ENCODE assay signal across 8 mouse cellular contexts in the genomic region with DNA sequence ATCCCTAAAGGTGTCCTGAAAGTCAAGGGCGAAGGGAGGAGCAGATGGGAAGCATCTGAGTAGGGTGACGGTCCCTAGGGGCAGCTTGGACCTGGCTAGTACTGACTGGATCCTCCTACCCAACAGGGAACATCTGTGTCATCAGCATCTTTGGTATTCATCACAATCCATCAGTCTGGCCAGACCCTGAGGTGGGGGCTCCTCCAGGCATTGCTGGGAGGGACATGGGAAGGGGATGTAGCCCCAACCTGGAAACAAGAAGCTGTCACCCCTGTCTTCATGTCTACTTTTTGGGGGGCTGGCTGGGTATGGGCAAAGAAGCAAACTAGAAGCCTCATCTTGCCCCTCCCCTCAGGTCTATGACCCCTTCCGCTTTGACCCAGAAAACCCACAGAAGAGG. TPM values are rescaled to one million over a fixed set of nuclear protein-coding genes. Genes with fewer than 3 reads are reported as not detected.
DNase-seq lines count a peak whose midpoint lies in the region; ATAC-seq and TF ChIP-seq lines count a peak whose summit lies in the region.
"Not testable (repeated sequence)": the region's sequence is repeated elsewhere in the genome, so short reads cannot be mapped to it uniquely, and the experiment has no call there.

No protein-coding gene starts in this region.

- TF ChIP-seq POLR2A in thymus, adult 2 months (IDR thresholded peaks at IDR 0.05; ENCODE audit: control insufficient read depth, extremely low read depth, insufficient read depth, low read length, poor library complexity) = not testable (repeated sequence)

- not testable (repeated sequence) for ATAC-seq in forebrain, embryonic 14.5 days; heart, embryonic 16.5 days (replicated peaks; ENCODE audit: extremely low read depth, insufficient read depth, low FRiP score)
- 0 out of 2 replicates have a peak, but pooled peaks have one; percentile 27 for ATAC-seq in intestine, embryonic 14.5 days (replicated peaks; ENCODE audit: low FRiP score, low TSS enrichment, low read depth)
- ATAC-seq in liver, embryonic 11.5 days (replicated peaks; ENCODE audit: low FRiP score) = peak; percentile 20; the same call in 1 of the 2 replicates
- peak; percentile 46 for ATAC-seq in neural tube, embryonic 13.5 days (ENCODE audit: low read depth)

- not testable (repeated sequence) for H3K4me1 ChIP-seq in embryonic facial prominence, embryonic 10.5 days; forebrain, embryonic 14.5 days (ENCODE audit: control insufficient read depth, insufficient read depth, low read length); heart, embryonic 16.5 days (ENCODE audit: control insufficient read depth, insufficient read depth, low read length); intestine, embryonic 14.5 days (replicated peaks; ENCODE audit: control insufficient read depth, insufficient read depth, low read length); liver, embryonic 11.5 days (replicated peaks; ENCODE audit: control insufficient read depth, insufficient read depth, low read length); thymus, adult 2 months (replicated peaks; ENCODE audit: control insufficient read depth, insufficient read depth, low read length)
- H3K4me1 ChIP-seq in midbrain, embryonic 10.5 days = peaks cover 17% of the 10 kb centered on the region
- H3K4me1 ChIP-seq in neural tube, embryonic 13.5 days (replicated peaks) = peaks cover 13% of the 10 kb centered on the region

- H3K27me3 ChIP-seq in embryonic facial prominence, embryonic 10.5 days (replicated peaks; ENCODE audit: low read depth, poor library complexity, severe bottlenecking); forebrain, embryonic 14.5 days (replicated peaks; ENCODE audit: control insufficient read depth, insufficient read depth, low read length); heart, embryonic 16.5 days (ENCODE audit: control insufficient read depth, insufficient read depth, low read length); intestine, embryonic 14.5 days (replicated peaks; ENCODE audit: control insufficient read depth, insufficient read depth, low read length); liver, embryonic 11.5 days (replicated peaks; ENCODE audit: control insufficient read depth, insufficient read depth, low read length); midbrain, embryonic 10.5 days (ENCODE audit: low read depth, poor library complexity, severe bottlenecking); neural tube, embryonic 13.5 days; thymus, adult 2 months (ENCODE audit: control insufficient read depth, insufficient read depth, low read length): not testable (repeated sequence)

- peak overlapping the region; percentile 44 for H3K4me2 ChIP-seq in forebrain, embryonic 14.5 days (ENCODE audit: low read length)
- peak overlapping the region; percentile 65 for H3K4me2 ChIP-seq in heart, embryonic 16.5 days (ENCODE audit: low read depth, low read length)
- H3K4me2 ChIP-seq in intestine, embryonic 14.5 days (ENCODE audit: low read length) = peak overlapping the region; percentile 45
- peak overlapping the region; percentile 64 for H3K4me2 ChIP-seq in liver, embryonic 11.5 days
- H3K4me2 ChIP-seq in neural tube, embryonic 13.5 days = peak overlapping the region; percentile 58

- not testable (repeated sequence) for DNase-seq in embryonic facial prominence, embryonic 10.5 days (ENCODE audit: low spot score); forebrain, embryonic 14.5 days (ENCODE audit: low spot score); intestine, embryonic 14.5 days (ENCODE audit: low spot score); liver, embryonic 11.5 days (ENCODE audit: low spot score); midbrain, embryonic 10.5 days (ENCODE audit: low spot score); thymus, adult 2 months

- 95% methylated on average over 3 of the region's 3 CpGs for WGBS in embryonic facial prominence, embryonic 10.5 days
- WGBS in forebrain, embryonic 14.5 days = 92% methylated on average over 3 of the region's 3 CpGs
- WGBS in heart, embryonic 16.5 days = 82% methylated on average over 3 of the region's 3 CpGs
- WGBS in intestine, embryonic 14.5 days = 87% methylated on average over 3 of the region's 3 CpGs
- WGBS in liver, embryonic 11.5 days = 81% methylated on average over 3 of the region's 3 CpGs
- 85% methylated on average over 3 of the region's 3 CpGs for WGBS in midbrain, embryonic 10.5 days
- WGBS in neural tube, embryonic 13.5 days = 80% methylated on average over 3 of the region's 3 CpGs
- WGBS in thymus, adult 2 months = 91% methylated on average over 3 of the region's 3 CpGs

- H3K27ac ChIP-seq in embryonic facial prominence, embryonic 10.5 days (replicated peaks) = 0 out of 2 replicates have a peak overlapping the region, but pooled peaks have one; percentile 65
- not testable (repeated sequence) for H3K27ac ChIP-seq in forebrain, embryonic 14.5 days (ENCODE audit: low read depth, low read length); heart, embryonic 16.5 days (ENCODE audit: low read length); intestine, embryonic 14.5 days (ENCODE audit: low read depth); liver, embryonic 11.5 days (ENCODE audit: low read depth, low read length); neural tube, embryonic 13.5 days (replicated peaks); thymus, adult 2 months (ENCODE audit: control insufficient read depth, insufficient read depth, low read length)
- peak overlapping the region; percentile 77; the same call in 1 of the 2 replicates for H3K27ac ChIP-seq in midbrain, embryonic 10.5 days (replicated peaks)

- H3K4me3 ChIP-seq in embryonic facial prominence, embryonic 10.5 days = peak overlapping the region; percentile 54
- H3K4me3 ChIP-seq in forebrain, embryonic 14.5 days (ENCODE audit: low read depth, low read length); intestine, embryonic 14.5 days (ENCODE audit: low read depth, low read length): not testable (repeated sequence)
- peak overlapping the region; percentile 45; the same call in 1 of the 2 replicates for H3K4me3 ChIP-seq in heart, embryonic 16.5 days (ENCODE audit: low read length)
- H3K4me3 ChIP-seq in liver, embryonic 11.5 days (ENCODE audit: low read depth, low read length) = peak overlapping the region; percentile 38
- peak overlapping the region; percentile 55 for H3K4me3 ChIP-seq in midbrain, embryonic 10.5 days
- H3K4me3 ChIP-seq in neural tube, embryonic 13.5 days = peak overlapping the region; percentile 37
- peak overlapping the region; percentile 23; the same call in 1 of the 2 replicates for H3K4me3 ChIP-seq in thymus, adult 2 months (ENCODE audit: control insufficient read depth, insufficient read depth, low read length)

- TF ChIP-seq CTCF in thymus, adult 2 months (IDR thresholded peaks at IDR 0.05; ENCODE audit: borderline replicate concordance, control insufficient read depth, extremely low read depth, insufficient read depth, low read length, poor library complexity) = not testable (repeated sequence)

- H3K36me3 ChIP-seq in embryonic facial prominence, embryonic 10.5 days (replicated peaks); forebrain, embryonic 14.5 days (ENCODE audit: control insufficient read depth, insufficient read depth, low read length); heart, embryonic 16.5 days (ENCODE audit: control insufficient read depth, insufficient read depth); intestine, embryonic 14.5 days (ENCODE audit: control insufficient read depth, insufficient read depth, low read length); liver, embryonic 11.5 days (ENCODE audit: control insufficient read depth, insufficient read depth, low read length); midbrain, embryonic 10.5 days; neural tube, embryonic 13.5 days; thymus, adult 2 months (ENCODE audit: control insufficient read depth, insufficient read depth, low read length): not testable (repeated sequence)

- H3K9me3 ChIP-seq in embryonic facial prominence, embryonic 10.5 days; forebrain, embryonic 14.5 days (replicated peaks; ENCODE audit: control insufficient read depth, low read length); heart, embryonic 16.5 days (replicated peaks; ENCODE audit: control insufficient read depth, low read length); intestine, embryonic 14.5 days (ENCODE audit: control insufficient read depth, low read length); liver, embryonic 11.5 days (ENCODE audit: control insufficient read depth, low read length); midbrain, embryonic 10.5 days (replicated peaks); neural tube, embryonic 13.5 days: not testable (repeated sequence)

- H3K9ac ChIP-seq in forebrain, embryonic 14.5 days (ENCODE audit: low read length) = peak overlapping the region; percentile 49
- H3K9ac ChIP-seq in heart, embryonic 16.5 days (ENCODE audit: low read length) = peak overlapping the region; percentile 59; the same call in 1 of the 2 replicates
- H3K9ac ChIP-seq in intestine, embryonic 14.5 days (ENCODE audit: low read length); liver, embryonic 11.5 days (ENCODE audit: low read depth, low read length): not testable (repeated sequence)
- H3K9ac ChIP-seq in neural tube, embryonic 13.5 days = peak overlapping the region; percentile 69

RNA-seq across cellular contexts. Expression of a gene that starts 14.0 kb away (rescaled TPM):
- polyA plus RNA-seq in embryonic facial prominence, embryonic 10.5 days (2016; fragmentation: Nextera tagmentation; extraction: Ambion mirVana) = 14.0 and 17.0 TPM in 2 replicates
- polyA plus RNA-seq in forebrain, embryonic 14.5 days (2014; fragmentation: Nextera tagmentation; extraction: Ambion mirVana) = 18.4 and 20.6 TPM in 2 replicates
- polyA plus RNA-seq in heart, embryonic 16.5 days (2015; fragmentation: Nextera tagmentation; extraction: Ambion mirVana) = 16.7 and 17.6 TPM in 2 replicates
- 16.0 and 18.6 TPM in 2 replicates for polyA plus RNA-seq in intestine, embryonic 14.5 days (2014; fragmentation: Nextera tagmentation; extraction: Ambion mirVana)
- polyA plus RNA-seq in liver, embryonic 11.5 days (2014; fragmentation: Nextera tagmentation; extraction: Ambion mirVana) = 5.8 and 6.1 TPM in 2 replicates
- 11.4 and 13.2 TPM in 2 replicates for polyA plus RNA-seq in midbrain, embryonic 10.5 days (2016; fragmentation: Nextera tagmentation; extraction: Ambion mirVana)
- 25.2 and 28.4 TPM in 2 replicates for polyA plus RNA-seq in neural tube, embryonic 13.5 days (2015; fragmentation: Nextera tagmentation; extraction: Ambion mirVana)
- 17.0 and 18.4 TPM in 2 replicates for polyA plus RNA-seq in thymus, adult 2 months (2012; rRNA removed)

RNA-seq across cellular contexts. Expression of a gene that starts 44.5 kb away (rescaled TPM):
- 7.6 and 8.9 TPM in 2 replicates for polyA plus RNA-seq in embryonic facial prominence, embryonic 10.5 days (2016; fragmentation: Nextera tagmentation; extraction: Ambion mirVana)
- polyA plus RNA-seq in forebrain, embryonic 14.5 days (2014; fragmentation: Nextera tagmentation; extraction: Ambion mirVana) = 4.1 and 5.8 TPM in 2 replicates
- 6.5 and 6.8 TPM in 2 replicates for polyA plus RNA-seq in heart, embryonic 16.5 days (2015; fragmentation: Nextera tagmentation; extraction: Ambion mirVana)
- 6.9 and 7.7 TPM in 2 replicates for polyA plus RNA-seq in intestine, embryonic 14.5 days (2014; fragmentation: Nextera tagmentation; extraction: Ambion mirVana)
- 1.5 and 2.2 TPM in 2 replicates for polyA plus RNA-seq in liver, embryonic 11.5 days (2014; fragmentation: Nextera tagmentation; extraction: Ambion mirVana)
- 6.4 and 8.7 TPM in 2 replicates for polyA plus RNA-seq in midbrain, embryonic 10.5 days (2016; fragmentation: Nextera tagmentation; extraction: Ambion mirVana)
- 11.5 and 12.1 TPM in 2 replicates for polyA plus RNA-seq in neural tube, embryonic 13.5 days (2015; fragmentation: Nextera tagmentation; extraction: Ambion mirVana)
- polyA plus RNA-seq in thymus, adult 2 months (2012; rRNA removed) = 4.8 and 4.9 TPM in 2 replicates
